Mouse (Mus musculus) layer of hippocampus, adult 9-10 months (tissue): ENCODE data around the gene Hlcs.

Source experiments
- DNase-seq: peaks from one replicate; pipeline ENCODE4 v3.0.0; 2022; ENCODE audit warnings: low spot score

Gene Hlcs

DNA sequence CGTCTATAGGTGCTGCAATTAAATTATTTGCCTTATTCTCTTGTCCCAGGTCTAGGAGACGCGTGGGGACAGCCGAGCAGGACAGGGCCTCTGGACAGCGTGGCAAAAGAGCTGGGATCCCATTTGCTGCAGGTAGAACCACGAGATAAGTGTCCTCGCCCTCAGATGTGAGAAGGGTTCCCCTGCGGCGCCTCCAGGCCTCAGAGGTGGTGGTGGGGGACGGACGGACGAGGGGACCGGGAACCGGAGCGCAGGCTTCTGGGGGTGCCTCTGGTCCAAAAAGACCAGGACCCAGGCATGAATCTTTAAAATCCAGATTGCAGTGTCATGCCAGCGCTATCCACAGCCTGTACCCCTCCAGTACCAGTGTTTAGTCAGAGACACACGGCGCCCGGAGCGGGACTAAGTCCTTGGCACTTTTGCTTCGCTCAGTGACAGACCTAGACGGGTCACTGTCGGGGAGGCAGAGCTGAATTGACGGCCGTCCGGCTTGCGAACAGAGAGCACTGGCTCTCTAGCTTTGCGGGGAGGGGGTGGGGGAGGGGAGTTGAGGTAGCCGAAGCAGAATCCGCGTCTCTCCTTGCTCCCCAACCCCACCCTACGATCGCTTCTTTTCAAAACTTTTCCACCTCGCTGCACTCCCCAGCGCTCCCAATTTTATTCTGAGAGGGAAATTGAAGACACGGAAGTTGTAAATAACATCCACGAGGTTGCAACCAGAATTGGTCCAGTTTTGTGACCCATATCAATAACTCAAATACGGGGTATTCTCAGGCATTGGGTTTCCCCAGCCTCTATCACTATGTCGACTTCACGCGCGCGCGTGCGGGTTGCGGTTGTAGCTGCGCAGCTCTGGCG lies 218.9 kb downstream of the Hlcs start:
- no peak for DNase-seq

DNA sequence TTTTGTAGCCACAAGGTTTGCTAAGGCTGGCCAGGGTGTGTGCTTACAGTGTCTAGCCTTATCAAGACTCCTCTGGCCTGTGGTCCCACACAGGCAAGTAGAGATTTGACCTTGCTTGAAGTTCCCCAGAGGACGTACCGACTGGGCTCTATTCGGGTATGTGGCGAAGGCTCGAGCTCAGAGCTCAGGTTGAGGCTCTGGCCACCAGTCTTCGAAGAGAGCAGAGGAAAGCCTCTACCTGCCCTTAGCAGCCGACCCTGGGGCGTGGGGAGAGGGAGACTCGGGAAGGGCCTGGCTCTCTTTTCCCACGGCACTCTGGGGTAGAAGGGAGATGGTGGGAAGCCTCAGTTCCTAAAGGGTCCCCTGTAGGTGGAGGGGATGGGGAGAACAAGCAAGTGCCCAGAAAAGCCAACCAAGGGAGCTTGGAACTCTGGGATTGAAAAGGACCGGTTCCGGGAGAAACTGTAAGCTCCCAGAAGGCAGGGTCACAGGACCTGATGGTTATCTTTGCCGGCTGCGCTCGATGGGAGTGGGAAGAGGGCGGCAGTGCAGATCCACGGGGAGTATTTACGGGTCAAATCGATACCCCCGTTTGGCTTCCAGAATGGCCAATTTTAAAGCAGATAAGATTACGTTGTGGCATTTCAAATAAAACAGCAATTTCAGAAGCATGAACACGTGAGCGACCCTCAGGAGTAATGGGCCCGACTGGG lies 220.1 kb downstream of the Hlcs start:
- no peak for DNase-seq

DNA sequence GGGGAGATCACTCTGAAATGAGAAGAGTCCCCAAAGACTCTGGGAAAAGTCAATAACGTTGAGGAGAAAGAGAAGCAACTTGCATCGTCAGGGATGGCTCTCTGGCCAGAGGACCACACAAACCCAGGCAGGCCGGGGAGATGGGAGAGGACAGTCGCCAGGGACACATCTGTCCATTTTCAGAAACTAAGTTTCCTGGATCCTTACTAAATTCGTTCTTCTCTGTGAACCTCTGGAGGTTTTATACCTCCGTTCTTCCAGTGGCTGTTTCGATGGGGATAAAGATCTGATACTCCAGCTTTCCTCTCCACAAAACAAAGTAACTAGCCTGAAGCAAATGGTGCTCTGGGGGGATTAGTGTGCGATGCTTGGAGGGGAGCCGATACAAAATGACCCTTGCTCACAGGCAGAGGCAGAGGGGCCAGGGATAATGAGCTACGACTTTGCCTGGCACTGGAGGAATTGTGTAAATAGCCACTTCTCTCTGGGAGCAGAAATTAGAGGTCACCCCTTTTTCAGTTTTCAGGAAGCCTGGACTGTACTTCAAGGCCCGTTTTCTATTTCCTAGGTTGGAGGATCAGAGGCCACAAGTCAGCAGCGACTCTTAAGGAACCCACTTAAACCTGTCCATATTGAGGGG lies 220.7 kb downstream of the Hlcs start:
- DNase-seq: no peak

DNA sequence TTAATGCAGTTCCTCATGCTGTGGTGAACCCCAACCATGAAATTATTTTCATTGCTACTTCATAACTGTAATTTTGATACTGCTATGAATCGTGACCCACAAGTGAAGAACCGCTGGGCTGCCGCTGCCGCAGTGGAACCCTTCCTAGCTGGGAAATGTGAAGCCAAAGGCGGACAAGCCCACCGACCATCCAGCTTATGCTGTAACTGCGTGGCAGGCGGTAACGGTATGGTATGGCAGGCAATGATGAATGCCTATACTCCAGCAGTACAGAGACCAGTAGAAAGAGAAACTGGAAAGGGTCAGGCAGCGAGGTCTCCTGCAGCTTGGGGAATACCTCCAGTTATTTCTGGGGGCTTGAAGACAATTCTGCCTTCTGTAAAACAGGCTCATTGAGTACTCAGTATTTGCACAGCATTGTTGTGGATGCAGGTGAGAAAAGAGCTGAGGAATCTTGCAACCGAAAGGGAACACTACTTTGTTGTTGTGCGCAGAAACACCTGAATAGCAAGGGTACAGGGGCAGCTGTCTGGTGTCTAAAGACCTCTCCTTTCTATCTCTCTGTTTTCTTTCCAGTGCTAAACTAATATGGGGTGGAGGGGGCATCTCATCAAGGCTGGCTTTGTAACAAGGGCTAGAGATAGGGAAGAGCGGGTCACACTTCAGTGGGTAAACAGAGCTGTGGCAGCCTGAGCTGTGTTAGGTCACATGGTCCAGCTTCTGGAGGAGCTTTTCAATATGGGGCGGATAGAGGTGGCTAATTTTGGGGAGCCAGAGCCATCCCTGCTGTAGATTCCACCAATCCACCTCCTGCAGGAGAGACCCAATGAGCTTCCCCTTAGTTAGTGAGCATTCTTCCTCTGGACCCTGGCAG lies 224.3 kb downstream of the Hlcs start:
- DNase-seq: no peak

DNA sequence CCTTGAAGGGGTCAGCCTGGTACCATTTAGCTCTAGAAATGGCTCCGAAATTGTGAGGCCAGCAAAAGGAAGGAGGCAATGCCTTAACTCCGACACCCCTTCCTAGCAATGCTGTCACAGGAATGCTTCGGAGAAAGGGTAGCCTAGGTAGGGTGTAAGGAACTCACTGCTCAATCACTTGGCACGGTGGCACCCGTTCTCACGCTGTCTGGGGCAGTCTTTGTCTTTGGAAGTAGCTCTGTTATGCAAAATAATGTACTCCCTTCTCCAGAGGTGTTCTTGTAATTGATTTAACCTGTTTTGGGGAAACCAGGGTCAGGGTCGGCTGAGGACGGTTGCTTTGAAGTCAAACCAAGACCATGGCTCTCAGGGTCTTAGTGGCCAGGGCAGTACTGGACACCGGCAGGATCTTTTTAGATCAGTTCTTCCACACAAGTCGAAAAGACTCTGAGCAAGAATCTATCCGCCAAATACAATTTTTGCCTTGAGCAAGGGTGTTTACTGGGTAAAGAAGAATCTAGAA lies 225.1 kb downstream of the Hlcs start:
- DNase-seq: no peak

DNA sequence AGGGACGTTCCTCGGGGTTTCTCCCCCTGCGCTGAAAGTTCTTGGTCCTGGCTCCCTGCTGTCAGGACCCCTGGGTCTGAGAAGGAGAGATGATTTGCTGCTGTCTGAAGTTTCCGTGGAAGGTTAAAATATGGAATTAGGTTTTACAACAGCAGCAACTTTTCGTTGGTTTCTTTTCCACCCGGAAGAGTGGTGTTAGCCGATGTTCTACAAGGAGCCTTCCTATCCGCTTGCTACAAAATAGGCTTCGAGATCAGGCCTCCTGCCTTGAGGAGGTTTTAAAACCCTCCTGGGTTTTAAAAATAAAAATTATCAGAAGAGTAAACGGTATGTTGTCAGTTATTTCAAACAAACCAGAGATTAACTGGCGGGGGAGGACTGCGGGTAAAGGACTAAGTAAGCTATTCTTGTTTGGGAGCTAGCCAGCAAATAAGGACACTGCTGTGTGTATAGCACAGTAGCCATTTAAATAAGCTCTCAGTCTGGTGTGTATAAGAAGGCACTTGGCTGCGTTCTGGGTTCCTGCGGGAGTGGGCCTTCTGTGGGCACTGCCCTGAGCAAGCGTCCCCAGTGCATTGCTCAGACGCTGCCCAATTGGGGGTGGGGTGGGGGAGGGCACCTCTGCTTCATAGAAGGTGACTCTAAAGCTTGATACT lies 225.7 kb downstream of the Hlcs start:
- DNase-seq: no peak

DNA sequence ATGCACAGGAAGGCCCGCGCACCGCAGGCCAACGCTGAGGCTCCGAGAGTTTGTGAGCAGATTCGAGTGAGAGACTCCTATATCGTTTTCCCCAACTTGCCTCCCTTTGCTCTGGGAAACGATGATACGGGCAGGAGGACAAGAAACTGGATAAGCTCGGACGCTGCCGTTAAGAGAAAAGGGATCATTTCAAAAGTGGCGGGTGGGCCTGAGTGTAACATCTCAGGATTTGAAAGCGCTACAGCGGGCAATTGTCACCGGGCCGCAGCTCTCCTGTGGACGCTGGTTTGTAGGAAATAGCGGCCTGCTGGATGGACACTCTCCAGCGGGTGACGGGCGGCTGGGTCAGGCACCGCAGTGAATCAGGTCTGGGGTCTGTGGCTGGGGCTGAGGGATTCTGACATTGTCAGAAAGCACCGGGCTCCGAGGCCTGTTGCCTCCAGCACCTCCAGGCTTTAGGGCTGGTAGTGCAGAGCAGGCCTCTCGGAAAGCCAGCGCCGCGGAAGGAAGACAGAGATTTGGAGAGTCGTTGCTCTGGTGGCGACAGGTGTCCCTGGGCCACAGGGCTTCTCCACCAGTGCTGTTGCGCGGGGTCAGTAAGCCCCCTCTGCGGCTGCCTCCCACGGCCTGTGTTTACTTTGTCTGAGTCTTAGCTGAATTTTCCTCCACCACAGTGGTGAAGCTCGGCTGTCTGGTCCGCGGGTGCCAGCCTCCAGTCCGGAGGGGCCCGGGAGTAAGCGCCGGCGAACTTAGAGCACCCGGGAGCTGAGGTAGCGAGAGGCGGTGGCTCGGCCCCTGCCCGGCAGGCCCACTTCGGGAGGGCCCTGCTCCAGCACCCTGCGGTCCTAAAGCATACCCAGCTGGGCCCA lies 226.4 kb downstream of the Hlcs start:
- DNase-seq: no peak

DNA sequence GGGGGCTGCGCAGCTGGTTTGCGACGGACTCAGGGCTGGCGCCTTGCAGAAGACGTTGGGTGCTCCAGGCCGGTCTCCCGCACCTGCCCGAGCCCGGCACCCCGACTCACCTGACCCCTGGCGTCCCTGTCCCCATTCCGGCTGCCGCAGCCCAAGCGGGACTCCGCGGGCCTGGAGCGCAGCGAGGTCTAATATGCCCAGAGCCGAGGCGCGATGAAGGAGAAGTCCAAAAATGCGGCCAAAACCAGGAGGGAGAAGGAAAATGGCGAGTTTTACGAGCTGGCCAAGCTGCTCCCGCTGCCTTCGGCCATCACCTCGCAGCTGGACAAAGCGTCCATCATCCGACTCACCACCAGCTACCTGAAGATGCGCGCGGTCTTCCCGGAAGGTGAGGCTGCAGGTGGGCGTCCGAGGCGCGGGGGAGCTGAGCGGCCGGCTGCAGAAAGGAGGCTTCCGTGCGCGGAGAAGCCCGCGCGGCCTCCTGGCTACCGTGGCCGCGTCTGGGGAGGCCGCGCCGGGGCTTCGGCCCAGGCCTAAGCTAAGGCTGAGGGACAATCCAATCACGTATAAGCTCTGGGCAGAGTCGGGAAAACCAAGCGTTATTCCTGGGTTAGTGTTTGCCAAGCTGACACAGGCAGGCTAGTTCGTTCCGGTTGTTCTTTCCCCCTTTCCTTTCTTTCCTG lies 227.6 kb downstream of the Hlcs start:
- DNase-seq: no peak

DNA sequence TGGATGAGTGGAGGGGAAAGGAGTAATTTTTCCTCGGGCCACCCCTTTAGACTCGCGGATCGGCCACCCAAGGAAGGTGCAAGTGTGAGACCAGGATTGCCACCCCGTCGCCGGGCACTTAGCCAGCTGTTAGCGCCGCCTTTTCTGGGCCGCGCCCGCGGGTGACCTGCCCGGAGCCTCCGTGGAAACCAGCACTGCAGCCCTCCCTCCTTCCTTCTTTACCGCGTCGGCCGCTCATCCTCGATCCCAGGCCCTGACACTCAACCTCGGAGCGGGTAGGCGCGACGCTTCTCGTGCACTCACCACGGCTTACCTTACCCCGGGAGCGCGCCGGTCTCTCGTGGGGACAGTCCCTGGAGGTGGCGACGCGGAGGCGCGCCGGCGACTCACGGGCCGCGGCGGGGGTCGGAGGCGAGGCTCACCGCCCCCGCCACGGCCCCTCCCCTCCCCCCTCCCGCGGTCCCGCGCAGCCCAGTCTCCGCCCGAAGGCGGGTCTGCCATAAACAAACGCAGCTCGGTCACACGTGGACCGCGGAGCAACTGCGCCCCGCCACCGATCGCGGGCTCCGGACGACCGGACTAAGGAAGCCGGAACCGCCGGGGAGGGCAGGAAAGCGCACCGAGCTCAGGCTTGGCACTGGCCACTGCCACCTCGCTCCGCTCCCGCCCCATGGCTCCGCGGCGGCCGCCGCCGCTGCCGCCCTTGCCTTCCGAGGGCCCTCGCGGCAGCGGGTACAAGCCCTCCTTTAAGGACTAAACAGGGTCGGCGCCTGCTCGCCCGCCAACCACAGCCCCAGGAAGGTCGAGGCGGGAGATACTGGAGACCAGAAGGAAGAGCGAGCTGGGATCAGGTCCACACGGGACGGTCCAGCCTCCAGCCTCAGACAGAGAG lies 228.4 kb downstream of the Hlcs start, which contains the start of gene Sim2:
Sim2 (plus strand) TSS at position 221 of the 892 bp plus-strand sequence.
- DNase-seq: no peak

DNA sequence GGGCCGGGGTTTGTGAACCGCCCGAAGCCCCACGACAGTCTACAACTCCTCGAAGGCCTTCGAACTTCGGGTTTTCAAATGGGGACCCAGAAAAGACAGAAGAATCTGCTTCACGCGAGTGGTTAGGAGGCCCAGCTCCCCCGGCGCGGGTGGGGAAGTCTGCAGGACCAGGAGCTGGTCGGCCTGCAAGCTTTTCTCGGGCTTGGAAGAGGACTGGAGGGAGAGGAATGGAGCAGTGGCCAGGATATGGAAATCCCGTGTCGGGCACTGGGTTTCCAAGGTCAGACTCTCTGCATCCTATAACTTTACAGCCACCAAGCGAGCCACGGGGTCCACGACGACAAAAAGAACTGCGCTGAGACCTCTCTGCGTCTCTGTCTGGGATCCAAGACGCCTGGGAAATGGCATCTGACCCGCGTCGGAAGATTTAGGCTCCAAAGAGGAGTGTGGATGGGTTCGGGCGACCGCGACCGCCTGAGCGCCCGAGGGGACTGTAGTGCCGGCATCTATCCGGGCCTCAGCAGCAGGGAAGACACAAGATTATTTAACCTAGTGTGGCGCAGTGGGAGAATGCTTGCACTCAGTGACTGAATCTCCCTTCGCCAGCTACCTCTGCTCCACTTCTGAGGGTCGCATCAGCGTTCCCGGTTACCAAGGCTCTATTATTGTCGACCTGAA lies 229.4 kb downstream of the Hlcs start:
- DNase-seq: no peak

DNA sequence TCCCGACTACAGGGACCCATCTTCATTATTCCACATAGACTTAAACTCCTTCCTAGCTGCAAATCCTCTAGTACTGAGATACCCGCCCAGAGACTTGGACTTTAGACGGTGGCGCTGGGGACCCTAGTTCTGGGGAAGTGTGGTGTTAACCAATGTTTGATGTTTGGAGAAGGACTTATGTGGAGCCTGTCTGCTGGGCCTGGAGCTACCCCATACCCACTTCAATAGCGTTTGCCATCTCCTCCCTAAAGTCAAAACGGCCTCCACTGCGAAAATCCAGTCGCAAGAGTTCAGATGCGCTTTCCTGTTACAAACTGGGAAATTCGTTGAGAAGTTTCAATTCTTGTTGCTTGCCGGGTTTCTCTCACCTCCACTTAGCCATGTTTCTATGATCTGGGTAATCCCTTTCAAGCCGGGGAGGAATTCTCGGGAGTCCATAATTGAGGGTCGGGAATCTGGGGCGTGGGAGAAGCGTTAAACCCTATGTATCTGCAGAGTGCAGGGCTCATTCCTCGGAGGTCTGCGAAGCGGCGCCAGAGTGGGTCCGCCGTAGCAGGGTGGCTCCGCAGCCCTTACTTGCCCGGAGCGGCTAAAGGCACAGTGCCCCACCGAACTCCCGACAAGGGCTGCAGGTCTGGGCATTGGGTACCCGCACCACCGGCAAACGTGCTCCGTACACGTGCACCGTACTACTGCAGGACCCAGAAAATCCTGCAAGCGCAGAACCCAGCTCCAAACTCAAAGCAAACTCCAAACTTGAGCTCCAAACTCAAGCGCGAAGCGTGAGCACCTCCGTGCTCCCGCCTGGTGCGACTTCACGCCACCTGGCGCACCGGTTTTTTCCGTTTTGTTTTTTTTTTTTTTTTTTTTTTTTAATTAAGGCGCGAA lies 230.2 kb downstream of the Hlcs start:
- DNase-seq: no peak

DNA sequence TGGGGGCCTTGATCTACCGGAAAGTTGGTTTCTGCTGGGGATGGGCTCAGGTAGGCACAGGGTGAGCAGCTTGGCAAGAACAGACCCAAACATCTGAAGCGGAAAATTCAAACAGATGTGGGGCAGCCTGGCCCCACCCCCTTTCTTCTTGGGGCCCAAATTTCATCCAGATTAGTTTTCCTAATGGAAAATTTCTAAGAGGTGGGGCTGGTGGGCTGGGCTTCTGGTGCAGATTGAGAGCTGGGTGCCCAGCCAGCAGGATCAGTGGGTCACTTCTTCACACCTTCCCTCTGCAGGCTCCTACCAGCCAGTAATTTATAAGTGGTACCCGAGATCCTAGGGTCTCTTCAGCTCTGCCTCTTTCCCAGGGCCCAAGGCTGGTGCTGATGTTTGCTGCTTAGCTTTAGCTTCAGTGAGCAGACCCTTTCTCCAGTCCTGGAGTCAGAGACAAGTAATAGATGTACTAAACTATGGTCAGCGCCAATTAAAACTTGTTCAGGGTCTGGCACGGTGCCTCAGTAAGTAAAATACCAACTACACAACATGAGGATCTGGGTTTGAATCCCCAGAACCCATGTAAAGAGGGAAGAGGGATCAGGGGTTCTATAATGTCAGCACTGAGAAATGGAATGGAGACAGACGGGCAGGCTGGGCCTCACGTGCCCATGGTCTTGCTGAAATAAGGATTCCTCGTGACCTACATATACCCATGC lies 231.2 kb downstream of the Hlcs start:
- DNase-seq: no peak

DNA sequence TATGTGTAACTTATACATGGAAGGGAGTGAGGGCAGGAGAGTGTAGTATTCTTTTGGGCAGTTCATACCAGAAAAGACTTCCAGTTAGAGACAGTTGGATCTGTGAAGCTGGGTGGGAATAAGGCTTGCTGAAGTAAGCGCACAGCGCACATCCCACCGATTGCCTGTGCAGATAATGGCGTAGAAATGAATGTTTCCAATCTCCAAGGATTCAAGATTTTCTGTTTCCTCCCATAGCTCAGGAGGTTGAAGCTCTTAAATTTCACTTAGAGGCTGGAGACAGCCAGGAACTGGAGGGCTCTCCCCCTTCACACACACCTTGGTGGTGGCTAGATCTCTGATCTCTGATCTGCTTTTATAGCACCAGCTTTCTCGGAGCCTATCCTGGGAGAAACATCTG lies 231.8 kb downstream of the Hlcs start:
- DNase-seq: no peak

DNA sequence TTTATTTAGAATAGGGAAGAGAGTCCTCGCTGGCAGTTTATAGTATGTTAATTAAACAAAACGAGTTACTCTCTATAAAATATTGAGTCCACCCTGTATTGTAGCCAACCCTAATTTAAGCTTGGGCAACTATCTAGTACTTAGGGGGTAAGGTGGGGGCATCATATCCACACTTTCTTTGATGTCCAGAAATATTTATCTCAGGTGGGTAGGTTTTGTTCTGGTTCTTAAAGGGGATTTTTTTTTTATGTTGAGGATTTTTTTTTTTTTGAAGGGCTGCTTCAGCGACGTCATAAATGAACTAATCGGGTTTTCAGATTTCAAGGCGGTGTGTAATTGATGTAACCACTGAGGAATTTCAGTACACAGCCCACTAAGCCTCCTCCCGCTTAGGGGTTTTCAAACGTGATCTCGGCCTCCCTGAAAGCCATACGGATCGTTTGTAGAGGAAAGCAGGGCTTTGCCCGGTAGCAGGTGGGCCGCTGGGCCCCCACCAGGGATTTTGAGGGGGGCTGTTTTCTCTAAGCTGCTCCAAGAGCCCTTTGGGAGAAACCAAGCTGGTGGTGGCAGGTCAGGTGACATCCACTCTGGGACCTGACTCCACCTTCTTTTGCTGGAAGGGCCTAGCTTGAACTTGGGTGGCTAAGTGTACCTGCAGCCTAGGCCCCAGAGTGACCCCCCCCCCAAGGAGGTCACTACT lies 233.4 kb downstream of the Hlcs start:
- no peak for DNase-seq

DNA sequence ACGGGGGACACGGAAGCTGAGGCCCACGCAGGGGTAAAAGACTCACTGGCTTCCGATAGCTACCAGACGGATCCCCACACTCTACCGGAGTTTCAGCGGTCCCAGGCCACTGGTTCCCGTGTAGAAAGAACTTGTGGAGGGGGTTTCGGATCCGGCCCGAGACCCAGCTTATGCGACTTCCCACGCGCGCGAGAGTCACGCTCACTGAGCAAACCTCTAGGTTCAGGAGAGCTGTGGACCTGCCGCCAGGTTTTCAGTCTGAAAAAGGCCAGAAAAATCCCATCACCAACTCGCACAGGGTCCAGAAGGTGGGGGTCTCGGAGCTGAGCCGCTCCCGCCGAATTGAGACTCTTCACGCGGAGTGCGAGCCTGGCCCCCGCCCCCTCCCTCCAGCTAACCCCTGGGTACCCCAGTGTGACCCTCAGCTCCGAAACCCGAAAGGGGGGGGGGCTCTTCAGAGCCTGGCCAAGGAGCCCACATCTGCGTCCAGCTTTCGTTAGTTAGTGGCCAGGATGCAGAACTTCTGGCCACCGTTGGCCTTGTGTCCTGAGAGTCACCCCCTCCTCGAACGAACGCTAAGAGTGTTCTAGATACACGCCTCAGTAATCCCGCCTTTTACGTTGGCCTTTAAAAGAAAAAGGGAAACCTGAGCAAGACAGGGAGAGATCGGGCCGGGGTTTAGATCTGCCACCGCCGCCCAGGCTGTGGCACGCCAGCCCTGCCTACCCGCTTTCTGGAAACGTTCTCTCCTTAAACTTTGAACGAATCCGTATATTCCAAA lies 234.1 kb downstream of the Hlcs start:
- no peak for DNase-seq
